Comparison of ENCODE assay signal across 15 mouse cellular contexts in the genomic region with DNA sequence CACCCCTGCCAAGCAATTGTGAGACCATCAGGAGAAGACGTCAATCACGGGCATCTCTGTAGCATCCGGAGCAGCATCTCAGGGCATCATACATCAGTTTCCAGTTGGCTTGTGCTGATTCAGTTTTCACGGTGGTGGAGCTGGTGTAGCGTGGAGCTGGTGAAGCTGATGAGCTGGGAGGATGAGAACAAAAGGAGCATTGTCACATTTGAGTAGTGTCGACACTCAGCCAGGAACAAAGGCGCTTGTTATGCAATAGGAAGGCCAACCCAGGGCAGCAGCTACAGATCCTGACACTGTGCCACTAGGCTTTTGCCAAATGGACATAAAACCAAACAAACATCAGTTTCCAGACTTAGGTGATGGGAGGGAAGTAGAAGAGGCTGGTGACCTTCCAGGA. TPM values are rescaled to one million over a fixed set of nuclear protein-coding genes. Genes with fewer than 3 reads are reported as not detected.
A peak's percentile ranks its signal among the peaks of the same experiment; 100 is the strongest.
DNase-seq lines count a peak whose midpoint lies in the region; ATAC-seq lines count a peak whose summit lies in the region.
"Had no signal": no experiment of that assay in that cellular context is flagged by ENCODE, and none has a peak within 500 bp of the region (broad histone marks: within the 10 kb centered on the region; RNA-seq: fewer than 3 reads in every experiment).

No protein-coding gene starts in this region.

- H3K27me3 ChIP-seq in midbrain, embryonic 14.5 days (ENCODE audit: control insufficient read depth, insufficient read depth, low read length), result no peaks in the 10 kb centered on the region
- H3K27me3 ChIP-seq in midbrain, embryonic 11.5 days (ENCODE audit: control insufficient read depth, insufficient read depth, low read length), result no peaks in the 10 kb centered on the region

- intact Hi-C loops in heart, postnatal 25 days (cut with DNase I), result no loop called here

- H3K4me1 ChIP-seq in midbrain, embryonic 14.5 days (ENCODE audit: control insufficient read depth, insufficient read depth, low read length), result no peaks in the 10 kb centered on the region
- no peaks in the 10 kb centered on the region for H3K4me1 ChIP-seq in midbrain, embryonic 11.5 days (ENCODE audit: control insufficient read depth, insufficient read depth, low read length)

- no peak overlapping the region for H3K4me2 ChIP-seq in midbrain, embryonic 14.5 days (ENCODE audit: low read length)
- no peak overlapping the region for H3K4me2 ChIP-seq in midbrain, embryonic 11.5 days

- H3K36me3 ChIP-seq in midbrain, embryonic 14.5 days (ENCODE audit: control insufficient read depth, insufficient read depth, low read length), result no peaks in the 10 kb centered on the region
- H3K36me3 ChIP-seq in midbrain, embryonic 11.5 days (ENCODE audit: control insufficient read depth, insufficient read depth, low read length), result no peaks in the 10 kb centered on the region

- no peak overlapping the region for H3K4me3 ChIP-seq in midbrain, embryonic 14.5 days (replicated peaks; ENCODE audit: low read depth, low read length)
- no peak overlapping the region for H3K4me3 ChIP-seq in midbrain, embryonic 11.5 days (ENCODE audit: low read depth, low read length)

- no peak for DNase-seq in frontal cortex, postnatal 14 days (ENCODE audit: low spot score in 2 of 2)
- peak; percentile 15 for DNase-seq in midbrain, embryonic 14.5 days
- no peak for DNase-seq in midbrain, embryonic 11.5 days (ENCODE audit: low spot score, missing footprints)
- DNase-seq in embryo, embryonic 10.5 days (ENCODE audit: low spot score), result peak; percentile 36
- peak; percentile 80 for DNase-seq in retina, embryonic 14.5 days (ENCODE audit: low spot score)
- no peak for DNase-seq in heart, postnatal 25 days (ENCODE audit: low spot score)
- DNase-seq: kidney, adult 8-10 months; lung, adult 18-20 months had no signal

- ATAC-seq in frontal cortex, adult (ENCODE audit: low TSS enrichment), result peak; percentile 47; the same call in 1 of the 2 replicates
- ATAC-seq in midbrain, embryonic 14.5 days (ENCODE audit: low FRiP score, low TSS enrichment), result no peak
- ATAC-seq in midbrain, embryonic 11.5 days (ENCODE audit: low FRiP score), result no peak
- no peak for ATAC-seq in megakaryocyte-erythroid progenitor cell, adult 5-6 weeks (replicated peaks; ENCODE audit: low FRiP score, low TSS enrichment, poor library complexity, severe bottlenecking)
- ATAC-seq: CD4-positive, CD25-positive, alpha-beta regulatory T cell, adult 4 months; midbrain, embryonic 16.5 days had no signal

- WGBS in midbrain, embryonic 14.5 days, result 36% methylated on average over 7 of the region's 7 CpGs
- 50% methylated on average over 7 of the region's 7 CpGs for WGBS in midbrain, embryonic 11.5 days

- no peaks in the 10 kb centered on the region for H3K9me3 ChIP-seq in midbrain, embryonic 14.5 days (ENCODE audit: control insufficient read depth, low read length)
- no peaks in the 10 kb centered on the region for H3K9me3 ChIP-seq in midbrain, embryonic 11.5 days (ENCODE audit: control insufficient read depth, low read length)

- no peak overlapping the region for H3K27ac ChIP-seq in midbrain, embryonic 14.5 days (replicated peaks; ENCODE audit: low read depth, low read length)
- no peak overlapping the region for H3K27ac ChIP-seq in midbrain, embryonic 11.5 days (ENCODE audit: low read depth, low read length)

- H3K9ac ChIP-seq in midbrain, embryonic 14.5 days (replicated peaks; ENCODE audit: low read length), result no peak overlapping the region
- no peak overlapping the region for H3K9ac ChIP-seq in midbrain, embryonic 11.5 days (ENCODE audit: low read length)

RNA-seq across cellular contexts. Expression of gene Gm4894, which starts 23.2 kb away (rescaled TPM):
- polyA plus RNA-seq in midbrain, embryonic 14.5 days (2014; fragmentation: Nextera tagmentation; extraction: Ambion mirVana), result not detected in 2 replicates
- polyA plus RNA-seq in midbrain, embryonic 11.5 days (2014; fragmentation: Nextera tagmentation; extraction: Ambion mirVana), result not detected in 2 replicates
- total RNA-seq in heart, postnatal 25 days (2021), result not detected
- not detected in 2 replicates for total RNA-seq in megakaryocyte-erythroid progenitor cell, adult 5-6 weeks (2014; fragmentation: Nextera tagmentation)
- not detected in 2 replicates for total RNA-seq in megakaryocyte-erythroid progenitor cell, adult 5-6 weeks (2017)
- total RNA-seq: gastrocnemius, adult 18-20 months; left cerebral cortex, postnatal 14 days had no signal
- polyA plus RNA-seq: CD4-positive, CD25-positive, alpha-beta regulatory T cell, adult 4 months; heart, postnatal 0 days; midbrain, embryonic 16.5 days had no signal

Comparison
In these comparisons a context has a peak if more than half of its experiments do, and no peak if none do; other contexts are left out.
1. DNase-seq: peak in midbrain, embryonic 14.5 days (single experiment), embryo, embryonic 10.5 days (single experiment) and retina, embryonic 14.5 days (single experiment); none in frontal cortex, postnatal 14 days (0 of 2), midbrain, embryonic 11.5 days (single experiment) and heart, postnatal 25 days (single experiment).